Comparison of ENCODE assay signal across 21 mouse cellular contexts in the genomic region with DNA sequence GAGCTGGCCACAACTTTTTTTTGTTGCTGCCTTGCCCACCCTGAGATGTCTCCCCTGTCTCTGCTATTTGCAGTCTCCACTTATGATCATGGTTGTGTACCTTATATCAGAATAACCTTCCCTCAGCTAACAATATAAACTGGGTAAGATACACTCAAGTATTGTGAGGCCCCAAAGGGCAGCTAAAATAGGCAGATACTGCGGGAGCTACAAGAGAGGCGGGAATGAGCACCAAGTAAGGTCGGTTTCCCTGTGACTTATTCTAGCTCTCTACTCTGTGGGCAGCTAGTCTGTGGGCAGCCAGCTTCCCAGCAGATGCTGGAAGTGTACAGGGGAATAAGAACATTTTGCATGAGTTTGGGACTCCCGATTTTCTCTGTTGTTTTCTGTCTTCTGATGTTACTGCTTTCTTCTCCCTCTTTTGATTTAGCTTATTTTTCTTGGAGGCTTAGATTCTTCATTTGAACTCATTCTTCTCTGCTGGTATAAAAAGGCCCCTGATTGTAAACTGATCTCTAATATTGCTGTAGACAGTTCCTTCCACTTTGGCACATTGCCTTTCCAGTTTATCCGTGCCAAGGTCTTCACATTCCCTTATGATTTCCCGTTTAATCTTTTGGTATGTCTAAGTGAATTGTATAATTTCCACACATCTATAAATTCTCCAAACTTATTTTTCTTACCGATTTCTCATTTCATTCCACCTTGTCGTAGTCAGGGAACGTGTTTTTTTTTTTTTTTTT.
DNase-seq lines count a peak whose midpoint lies in the region; ATAC-seq and TF ChIP-seq lines count a peak whose summit lies in the region.
"Had no signal": no experiment of that assay in that cellular context is flagged by ENCODE, and none has a peak within 500 bp of the region (broad histone marks: within the 10 kb centered on the region; RNA-seq: fewer than 3 reads in every experiment).

No protein-coding gene starts in this region.

- peak overlapping the region; percentile 4 for H3K4me2 ChIP-seq in heart, embryonic 16.5 days (ENCODE audit: low read depth, low read length)
- peak overlapping the region; percentile 41 for H3K4me2 ChIP-seq in myocyte (ENCODE audit: low read depth)
- H3K4me2 ChIP-seq: forebrain, embryonic 12.5 days; limb, embryonic 12.5 days; liver, embryonic 12.5 days; neural tube, embryonic 12.5 days had no signal

- intact Hi-C loops in heart, postnatal 36 days (cut with DNase I), result no loop called here

- no peak for DNase-seq in heart, embryonic 10.5 days (ENCODE audit: low spot score)
- no peak for DNase-seq in heart, postnatal 4 days
- no peak for DNase-seq in heart, postnatal 36 days
- DNase-seq in right cerebral cortex, adult 18-20 months, result peak; percentile 23
- DNase-seq in right cerebral cortex, postnatal 25 days, result no peak
- no peak for DNase-seq in gastrocnemius, postnatal 10 days
- DNase-seq: adrenal gland, postnatal 10 days; cerebellum, adult 2 months; cerebellum, postnatal 36 days; gastrocnemius, postnatal 36 days; layer of hippocampus, postnatal 36 days; lung, adult 18-20 months; midbrain, embryonic 14.5 days had no signal

- H3K27ac ChIP-seq in heart, embryonic 10.5 days, result peak overlapping the region; percentile 62
- H3K27ac ChIP-seq in heart, embryonic 16.5 days (ENCODE audit: low read length), result peak overlapping the region; percentile 78
- H3K27ac ChIP-seq: forebrain, embryonic 12.5 days; hindbrain, postnatal 0 days; limb, embryonic 12.5 days; liver, embryonic 12.5 days; neural tube, embryonic 12.5 days had no signal

- H3K36me3 ChIP-seq in heart, embryonic 10.5 days, result no peaks in the 10 kb centered on the region
- no peaks in the 10 kb centered on the region for H3K36me3 ChIP-seq in heart, embryonic 16.5 days (ENCODE audit: control insufficient read depth, insufficient read depth)
- H3K36me3 ChIP-seq in myocyte (ENCODE audit: control insufficient read depth, insufficient read depth), result no peaks in the 10 kb centered on the region
- H3K36me3 ChIP-seq: forebrain, embryonic 12.5 days; limb, embryonic 12.5 days; liver, embryonic 12.5 days; neural tube, embryonic 12.5 days had no signal

- H3K4me3 ChIP-seq in heart, embryonic 10.5 days, result no peak overlapping the region
- no peak overlapping the region for H3K4me3 ChIP-seq in heart, embryonic 16.5 days (ENCODE audit: low read length)
- H3K4me3 ChIP-seq in myocyte, result no peak overlapping the region
- H3K4me3 ChIP-seq: forebrain, embryonic 12.5 days; limb, embryonic 12.5 days; liver, embryonic 12.5 days; neural tube, embryonic 12.5 days had no signal

- no peak overlapping the region; the same call in 1 of the 2 replicates for H3K9ac ChIP-seq in heart, embryonic 16.5 days (ENCODE audit: low read length)
- H3K9ac ChIP-seq: forebrain, embryonic 12.5 days; limb, embryonic 12.5 days; liver, embryonic 12.5 days; neural tube, embryonic 12.5 days had no signal

- no peak for TF ChIP-seq POLR2A in myocyte (IDR thresholded peaks at IDR 0.05; ENCODE audit: insufficient read length, low read depth)

- peak; percentile 79 for ATAC-seq in heart, embryonic 16.5 days (replicated peaks; ENCODE audit: extremely low read depth, insufficient read depth, low FRiP score)
- ATAC-seq: hindbrain, postnatal 0 days; intestine, embryonic 16.5 days; liver, embryonic 12.5 days had no signal

- H3K9me3 ChIP-seq in heart, embryonic 10.5 days, result no peaks in the 10 kb centered on the region
- peaks cover 3% of the 10 kb centered on the region; the same call in 1 of the 2 replicates for H3K9me3 ChIP-seq in heart, embryonic 16.5 days (replicated peaks; ENCODE audit: control insufficient read depth, low read length)
- H3K9me3 ChIP-seq: forebrain, embryonic 12.5 days; limb, embryonic 12.5 days; liver, embryonic 12.5 days; neural tube, embryonic 12.5 days had no signal

- H3K79me2 ChIP-seq in myocyte (ENCODE audit: control insufficient read depth, insufficient read depth), result no peaks in the 10 kb centered on the region

- no peaks in the 10 kb centered on the region for H3K27me3 ChIP-seq in heart, embryonic 10.5 days (ENCODE audit: insufficient read depth, poor library complexity, severe bottlenecking)
- H3K27me3 ChIP-seq in heart, embryonic 16.5 days (ENCODE audit: control insufficient read depth, insufficient read depth, low read length), result no peaks in the 10 kb centered on the region
- no peaks in the 10 kb centered on the region for H3K27me3 ChIP-seq in myocyte (ENCODE audit: control insufficient read depth, insufficient read depth, insufficient read length)
- H3K27me3 ChIP-seq: forebrain, embryonic 12.5 days; limb, embryonic 12.5 days; liver, embryonic 12.5 days; neural tube, embryonic 12.5 days had no signal

- no peak overlapping the region for H3ac ChIP-seq in myocyte (ENCODE audit: control insufficient read depth, insufficient read length)

- 69% methylated on average over 9 of the region's 9 CpGs for WGBS in heart, embryonic 10.5 days
- 41% methylated on average over 9 of the region's 9 CpGs for WGBS in heart, embryonic 16.5 days

- H3K4me1 ChIP-seq in heart, embryonic 10.5 days, result peaks cover 16% of the 10 kb centered on the region
- H3K4me1 ChIP-seq in heart, embryonic 16.5 days (ENCODE audit: control insufficient read depth, insufficient read depth, low read length), result peaks cover 21% of the 10 kb centered on the region
- H3K4me1 ChIP-seq: liver, embryonic 12.5 days; neural tube, embryonic 12.5 days had no signal

TF ChIP-seq in myocyte, 11 proteins besides CTCF, POLR2A, EP300 and RAD21:
- TF ChIP-seq MAX (IDR thresholded peaks at IDR 0.05; ENCODE audit: low read depth), result no peak
- no peak for TF ChIP-seq POLR2AphosphoS2 (IDR thresholded peaks at IDR 0.05; ENCODE audit: insufficient read length, low read depth)
- TF ChIP-seq CEBPB (IDR thresholded peaks at IDR 0.05; ENCODE audit: insufficient read depth, poor library complexity, severe bottlenecking), result no peak
- no peak for TF ChIP-seq TCF12 (IDR thresholded peaks at IDR 0.05; ENCODE audit: insufficient read depth, poor library complexity, severe bottlenecking)
- no peak for TF ChIP-seq TCF3 (IDR thresholded peaks at IDR 0.05; ENCODE audit: insufficient read length, low read depth)
- TF ChIP-seq SRF (IDR thresholded peaks at IDR 0.05; ENCODE audit: control insufficient read depth, insufficient read length, low read depth), result no peak
